Mouse (Mus musculus) small intestine, adult 2 months (tissue): Measurements from ENCODE around the gene Pigx.

Experiments used
- CTCF ChIP-seq: fragments of 200-500 bp; IDR thresholded peaks from 2 replicates; pipeline ENCODE4 v1.5.1; 2012; ENCODE audit warnings: low read depth, mild to moderate bottlenecking, control low read depth, inconsistent platforms, low read length, moderate library complexity, mixed read lengths; ENCODE audit not compliant: insufficient replicate concordance, insufficient read length; ENCODE audit errors: extremely low read depth
- POLR2A ChIP-seq: fragments of 200-500 bp; IDR thresholded peaks from 2 replicates; pipeline ENCODE4 v1.6.1; 2012; ENCODE audit warnings: low read depth, mild to moderate bottlenecking, control low read depth, inconsistent platforms, low read length, moderate library complexity

GRCm38 (mm10) chr16:32078991-32079511, 20.5 kb downstream of the Pigx start, which contains the start of gene Pak2:
- TF ChIP-seq CTCF (no peak), POLR2A (peak; percentile 81; the same call in 1 of the 2 replicates)
